Mouse (Mus musculus) naive thymus-derived CD4-positive, alpha-beta T cell, adult 2 months (primary cell): ENCODE data around the gene Pip4p1.
"Not testable (repeated sequence)": the region's sequence is repeated elsewhere in the genome, so short reads cannot be mapped to it uniquely, and the experiment has no call there.

Experiments
- DNase-seq: peaks from one replicate; pipeline ENCODE4 v3.0.0-alpha.2; 2011; ENCODE audit warnings: low read depth

The Pip4p1 gene

DNA sequence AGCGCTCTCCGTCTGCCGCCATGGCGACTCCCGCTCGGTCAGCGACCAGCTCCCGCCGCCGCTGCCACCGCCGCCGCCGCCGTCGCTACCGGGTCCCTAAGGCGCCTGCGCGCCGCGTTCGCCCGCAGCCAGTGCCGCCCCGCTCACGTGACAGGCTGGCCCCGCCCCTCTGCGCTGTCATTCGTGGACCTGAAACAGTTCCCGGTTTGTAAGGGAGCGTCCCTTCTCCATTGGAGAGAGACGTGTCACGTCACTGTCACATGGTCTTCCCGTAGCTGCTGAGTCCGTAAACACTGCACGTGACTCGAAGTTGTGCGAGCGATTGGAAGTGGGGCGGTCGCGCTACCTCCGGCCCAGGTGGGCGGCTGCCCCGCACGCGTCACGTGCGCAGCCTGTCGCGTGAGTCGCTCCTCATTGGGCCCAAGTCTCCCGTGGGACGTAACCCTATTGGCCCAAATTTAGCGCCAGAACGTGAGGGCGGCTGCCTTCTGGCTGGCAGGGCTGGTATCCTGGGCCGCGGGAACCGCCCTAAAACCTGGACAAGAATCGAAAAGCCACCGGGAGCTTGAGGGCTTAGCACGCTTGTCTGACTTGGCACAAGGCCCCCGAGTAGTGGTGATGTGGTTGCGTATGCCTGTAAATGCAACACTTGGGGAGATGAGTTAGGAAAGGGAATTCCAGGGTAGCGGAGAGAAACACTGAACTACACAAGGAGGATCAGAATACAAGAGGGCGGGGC, at the start of gene Pip4p1, which contains the start of gene Pnp:
Pip4p1 (minus strand) TSS at position 103 of the 739 bp plus-strand sequence.
Pnp (plus strand) TSS at position 329 of the 739 bp plus-strand sequence.
- DNase-seq = peak; percentile 99

DNA sequence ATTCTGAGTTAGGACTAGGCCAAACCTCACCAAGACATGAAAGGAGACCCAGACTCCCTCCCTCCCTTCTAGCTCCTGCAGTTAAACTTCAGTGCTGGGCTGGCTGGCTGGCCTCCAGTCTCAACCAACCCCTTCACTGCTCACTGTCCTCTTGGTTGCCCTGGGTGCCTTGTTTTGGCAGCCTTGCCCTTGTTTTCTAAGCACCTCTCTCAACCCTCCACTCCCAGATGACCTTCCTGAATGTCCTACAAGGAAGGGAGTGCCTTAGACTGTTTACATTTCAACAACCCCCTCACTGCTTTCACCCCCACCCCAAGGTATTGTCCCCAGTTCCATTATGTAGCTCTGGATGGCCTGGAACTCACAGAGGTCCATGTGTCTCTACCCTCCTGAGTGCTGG, 49.0 kb upstream of the Pip4p1 start:
- no peak for DNase-seq

DNA sequence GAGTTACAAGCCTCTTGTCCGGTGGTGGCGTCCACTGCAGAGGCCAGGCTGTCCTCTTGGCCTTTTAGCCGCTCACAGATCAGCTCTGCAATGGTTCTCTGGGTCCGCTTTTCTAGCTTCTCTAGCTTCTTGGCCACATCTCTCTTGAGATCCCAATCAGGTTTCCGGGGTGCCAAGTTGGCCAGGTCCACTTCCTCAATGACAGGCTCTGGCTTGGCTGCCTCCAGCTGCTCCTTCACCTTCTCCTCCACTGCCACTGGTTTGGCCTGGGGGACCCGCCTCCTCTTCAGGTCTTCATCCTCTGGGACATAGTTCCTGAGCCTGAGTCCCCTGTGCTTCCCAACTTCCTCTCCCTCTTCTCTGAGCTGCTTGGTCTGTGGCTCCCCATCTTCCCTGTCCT, 47.8 kb upstream of the Pip4p1 start:
- not testable (repeated sequence) for DNase-seq

DNA sequence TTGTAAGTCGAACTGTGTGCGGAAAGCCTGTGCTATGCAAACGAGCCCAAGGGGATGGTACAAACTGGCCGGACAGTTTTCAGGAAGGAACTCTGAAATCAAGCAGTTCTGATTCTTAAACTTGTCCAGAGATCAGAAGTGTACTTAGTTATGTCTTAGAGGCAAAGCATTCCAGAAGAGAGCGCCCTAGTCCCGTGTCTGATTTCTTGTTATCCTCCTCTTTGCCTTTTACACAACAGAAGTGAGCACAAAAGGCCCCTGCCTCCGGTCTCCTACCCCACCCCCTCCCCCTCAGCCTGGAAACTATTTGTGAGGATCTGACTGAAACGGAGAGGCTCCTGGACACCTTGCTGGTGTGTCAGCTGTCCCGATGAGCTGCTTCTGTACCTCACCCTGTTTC, 46.0 kb upstream of the Pip4p1 start:
- no peak for DNase-seq

DNA sequence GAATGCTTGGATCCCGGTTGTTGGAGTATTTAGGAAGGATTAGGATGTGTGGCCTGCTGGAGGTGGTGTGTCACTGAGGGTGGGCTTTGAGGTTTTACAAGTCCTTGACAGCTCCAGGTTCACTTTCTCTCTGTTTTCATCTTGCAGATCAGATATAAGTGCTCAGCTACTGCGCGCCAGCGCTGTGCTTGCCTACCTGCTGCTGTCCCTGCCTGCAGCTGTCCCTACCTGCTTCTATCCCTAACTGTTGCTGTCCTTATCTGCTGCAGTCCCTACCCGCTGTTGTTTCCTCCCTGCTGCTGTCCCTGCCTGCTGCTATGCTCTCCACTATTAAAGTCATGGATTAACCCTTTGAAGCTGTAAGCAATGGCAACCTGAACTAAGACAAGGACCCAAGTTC, 44.3 kb upstream of the Pip4p1 start:
- DNase-seq = no peak

DNA sequence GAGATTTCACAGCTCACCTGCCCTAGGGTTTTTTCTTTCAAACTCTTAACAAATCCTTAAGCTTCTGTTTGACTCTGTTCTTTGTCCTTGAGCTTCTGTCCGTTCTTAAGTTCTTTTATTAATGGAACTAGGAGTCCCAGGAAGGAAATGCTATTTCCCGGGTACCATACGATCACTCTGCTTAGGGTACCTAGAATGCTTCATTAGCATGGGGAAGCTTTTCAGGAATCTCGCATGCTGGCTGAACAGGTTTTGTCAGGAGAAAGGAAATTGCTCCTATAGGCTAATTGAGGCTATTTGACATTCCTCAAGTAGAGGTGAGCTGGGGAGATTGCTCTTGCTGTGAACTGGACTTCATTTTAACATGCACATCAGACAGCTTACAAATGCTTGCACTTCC, 43.0 kb upstream of the Pip4p1 start:
- DNase-seq = no peak

DNA sequence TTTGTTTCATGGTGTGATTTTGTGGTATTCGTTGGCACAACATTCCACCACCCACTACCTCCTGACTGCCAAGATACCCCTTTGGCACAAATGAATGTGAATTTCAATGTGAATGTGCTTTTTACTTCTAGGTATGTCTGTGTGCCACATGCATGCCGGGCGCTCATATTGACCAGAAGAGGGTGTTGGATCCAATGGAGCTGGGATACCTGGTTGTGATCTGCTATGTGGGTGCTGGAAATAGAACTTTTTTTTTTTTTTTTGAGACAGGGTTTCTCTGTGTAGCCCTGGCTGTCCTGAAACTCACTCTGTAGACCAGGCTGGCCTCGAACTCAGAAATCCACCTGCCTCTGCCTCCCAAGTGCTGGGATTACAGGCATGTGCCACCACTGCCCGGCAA, 42.4 kb upstream of the Pip4p1 start:
- DNase-seq = not testable (repeated sequence)

DNA sequence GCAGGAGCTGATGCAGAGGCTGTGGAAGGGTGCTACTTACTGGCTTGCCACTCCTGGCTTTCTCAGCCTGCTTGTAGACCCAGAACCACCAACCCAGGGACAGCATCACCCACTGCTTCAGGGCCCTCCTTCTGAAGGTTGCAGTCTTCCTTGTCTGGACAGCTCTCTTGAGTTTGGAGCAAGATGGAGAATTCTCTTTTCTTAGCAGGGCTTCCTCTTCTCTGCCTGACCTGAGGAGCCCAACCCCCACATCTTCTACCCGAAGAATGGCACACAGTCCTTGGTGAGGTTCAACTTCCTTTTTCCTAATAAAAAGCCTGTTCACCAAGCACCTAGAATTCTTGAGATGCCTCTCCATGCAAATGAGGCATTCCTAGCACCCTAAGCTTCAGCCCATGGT, 40.2 kb upstream of the Pip4p1 start:
- peak; percentile 32 for DNase-seq

DNA sequence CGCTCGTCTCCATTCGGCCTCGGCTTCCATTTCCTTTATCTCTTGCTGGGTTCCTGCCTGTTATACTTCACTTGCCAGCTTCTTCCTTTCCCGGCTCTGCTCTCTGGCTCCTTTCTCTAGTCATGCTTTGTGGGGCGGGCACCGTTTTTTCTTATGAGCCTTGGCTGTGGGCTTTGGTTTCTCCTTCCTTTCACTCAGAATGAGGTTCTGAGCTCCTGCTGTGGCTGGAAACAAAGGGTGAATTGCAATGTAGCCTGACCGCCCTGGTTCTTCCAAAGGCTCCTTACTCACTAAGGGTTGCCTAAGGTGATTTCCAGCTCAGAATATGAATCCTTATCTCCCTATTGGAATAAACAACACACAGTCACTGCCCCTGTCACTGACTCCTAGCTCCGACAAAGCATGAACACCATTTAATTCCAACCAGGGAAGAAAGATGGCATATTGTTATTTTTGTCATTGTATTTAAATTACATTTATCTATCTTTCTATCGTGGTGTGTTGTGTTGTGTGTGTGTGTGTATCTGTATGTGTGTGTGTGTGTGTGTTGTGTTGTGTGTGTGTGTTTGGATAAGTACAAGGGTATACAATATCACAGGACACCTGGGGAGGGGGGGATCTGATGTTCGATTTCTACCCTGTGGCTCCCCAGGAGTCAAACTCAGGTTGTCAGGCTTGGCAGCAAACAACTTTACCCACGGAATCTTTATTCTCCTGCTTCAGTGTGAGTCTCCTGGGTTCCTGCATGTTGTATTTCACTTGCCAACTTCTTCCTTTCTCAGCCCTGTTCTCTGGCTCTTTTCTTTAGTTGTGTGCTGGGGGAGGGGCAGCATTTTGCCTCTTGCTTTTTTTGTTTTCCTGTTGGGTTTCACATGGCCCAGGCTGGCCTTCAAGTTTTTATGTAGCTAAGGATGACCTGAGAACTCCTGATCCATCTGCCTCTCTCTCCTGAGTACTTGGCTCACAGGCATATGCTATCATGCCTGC, 39.2 kb upstream of the Pip4p1 start:
- peak; percentile 23 for DNase-seq

DNA sequence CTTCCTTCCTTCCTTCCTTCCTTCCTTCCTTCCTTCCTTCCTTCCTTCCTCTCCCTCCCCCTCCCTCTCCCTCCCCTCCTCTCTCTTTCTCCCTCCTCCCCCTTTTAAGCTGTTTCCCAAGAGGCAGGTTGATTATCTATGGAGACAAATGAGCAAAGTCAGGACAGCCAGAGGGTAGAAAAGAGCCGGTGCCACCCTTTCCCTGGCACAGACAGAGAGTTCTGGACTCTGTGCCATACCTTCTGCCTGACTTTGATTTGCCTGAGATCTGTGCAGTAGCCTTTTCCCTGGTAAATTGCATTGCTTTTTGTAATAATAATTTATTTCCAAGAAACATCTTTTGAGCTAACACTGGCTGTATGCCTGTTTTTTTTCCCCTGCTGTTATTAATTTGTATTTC, 38.4 kb upstream of the Pip4p1 start:
- no peak for DNase-seq

DNA sequence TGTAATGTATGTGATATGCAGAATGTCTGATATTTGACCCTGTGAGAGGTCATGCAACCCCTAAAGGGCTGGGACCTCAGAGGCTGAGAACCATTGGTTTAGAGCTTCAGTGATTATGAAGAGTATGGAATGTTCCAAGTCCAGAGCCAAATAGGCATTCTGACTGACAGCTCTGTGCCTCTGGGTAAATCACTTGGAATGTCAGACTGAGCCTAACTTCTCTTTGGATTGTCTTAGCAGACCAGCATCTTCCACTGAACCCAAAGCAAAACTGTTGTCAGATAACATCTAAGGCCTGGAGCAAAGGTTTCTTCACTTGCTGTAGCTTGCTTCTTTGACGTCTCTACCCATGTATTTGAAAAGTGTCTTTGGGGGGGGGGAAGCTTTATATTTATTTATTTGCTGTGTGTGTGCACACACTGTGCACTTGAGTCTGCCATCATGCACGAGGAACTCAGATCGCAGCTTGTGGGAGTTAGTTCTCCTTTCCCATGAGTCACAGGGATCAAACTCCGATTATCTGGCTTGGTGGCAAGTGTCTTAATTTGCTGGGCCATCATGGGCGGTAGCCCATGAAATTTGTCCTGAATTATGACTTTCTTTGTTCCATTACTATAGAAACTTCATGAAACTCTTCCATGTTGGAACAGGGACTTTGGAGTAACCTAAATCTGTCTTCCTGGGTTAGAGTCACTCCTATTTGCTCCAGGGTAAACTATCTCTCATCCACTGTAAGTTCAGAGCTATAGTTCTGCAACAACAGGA, 37.7 kb upstream of the Pip4p1 start:
- no peak for DNase-seq

DNA sequence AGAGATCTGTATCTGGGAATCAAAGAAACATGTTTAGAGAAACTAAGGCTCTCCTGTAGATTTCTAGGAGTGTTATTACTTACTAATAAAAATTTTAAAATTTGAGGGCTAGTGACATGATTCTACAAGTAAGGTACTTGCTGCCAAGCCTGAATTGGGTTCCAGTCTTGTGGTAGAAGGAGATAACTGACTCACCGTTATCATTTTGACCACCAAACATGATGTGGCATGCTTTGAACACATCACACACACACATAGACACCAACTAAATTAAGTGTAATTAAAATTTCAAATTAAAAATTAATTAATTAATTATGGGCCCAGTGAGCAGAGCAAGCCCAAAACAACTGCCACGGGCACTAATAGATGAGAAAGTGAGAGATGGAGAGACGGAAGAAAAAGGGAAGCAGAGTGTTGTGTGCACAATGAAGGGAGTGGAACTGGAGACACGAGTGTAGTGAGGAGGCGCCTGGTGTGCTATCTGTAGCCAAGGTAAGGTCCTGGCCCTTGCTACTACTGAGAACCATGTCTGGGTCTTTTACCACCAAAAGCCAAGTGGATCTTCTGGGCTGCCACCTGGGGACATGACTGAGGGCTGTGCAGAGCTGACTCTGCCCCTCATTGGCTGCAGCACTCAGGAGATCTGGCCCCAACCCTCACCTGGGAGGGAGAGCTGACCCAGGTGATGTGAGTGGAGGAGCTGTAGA, 27.8 kb upstream of the Pip4p1 start:
- DNase-seq = not testable (repeated sequence)

DNA sequence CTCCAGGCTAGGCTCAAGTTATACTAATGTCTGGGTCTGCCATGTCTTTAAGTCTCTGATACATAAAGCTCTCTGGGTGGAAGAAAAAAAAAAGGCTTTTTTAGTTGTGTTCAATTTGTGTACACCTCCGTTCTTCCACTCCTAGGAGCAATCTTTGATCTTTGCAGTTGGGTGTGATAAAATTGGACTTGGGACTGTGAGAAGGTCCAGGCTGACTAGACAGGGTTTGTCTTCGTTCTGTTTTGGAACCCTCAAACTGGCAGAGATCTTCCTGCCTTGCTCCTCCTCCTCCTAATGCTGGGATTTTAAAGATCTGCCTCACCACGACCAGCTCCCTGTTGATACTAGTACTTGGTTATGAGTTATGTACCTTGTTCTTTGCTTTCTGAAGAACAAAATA, 26.5 kb upstream of the Pip4p1 start:
- not testable (repeated sequence) for DNase-seq

DNA sequence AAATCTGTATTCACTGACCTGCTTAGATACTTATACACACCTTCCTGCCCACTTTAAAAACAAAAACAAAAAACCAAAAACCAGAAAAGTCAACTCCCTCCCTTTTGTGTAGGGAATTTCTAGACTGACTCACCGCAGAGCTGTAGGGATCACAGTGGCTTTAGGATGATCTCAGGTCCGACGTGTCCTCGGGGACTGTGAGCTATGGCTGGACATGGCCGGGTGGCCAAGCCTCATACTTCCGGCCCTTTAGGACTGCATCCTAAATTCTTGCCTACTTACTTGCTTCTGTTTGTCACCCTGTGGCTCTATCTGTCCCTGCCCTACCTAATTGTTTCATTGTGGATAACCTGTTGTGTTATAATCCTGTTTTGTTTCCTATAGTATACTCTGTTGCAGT, 26.1 kb upstream of the Pip4p1 start:
- DNase-seq = not testable (repeated sequence)

DNA sequence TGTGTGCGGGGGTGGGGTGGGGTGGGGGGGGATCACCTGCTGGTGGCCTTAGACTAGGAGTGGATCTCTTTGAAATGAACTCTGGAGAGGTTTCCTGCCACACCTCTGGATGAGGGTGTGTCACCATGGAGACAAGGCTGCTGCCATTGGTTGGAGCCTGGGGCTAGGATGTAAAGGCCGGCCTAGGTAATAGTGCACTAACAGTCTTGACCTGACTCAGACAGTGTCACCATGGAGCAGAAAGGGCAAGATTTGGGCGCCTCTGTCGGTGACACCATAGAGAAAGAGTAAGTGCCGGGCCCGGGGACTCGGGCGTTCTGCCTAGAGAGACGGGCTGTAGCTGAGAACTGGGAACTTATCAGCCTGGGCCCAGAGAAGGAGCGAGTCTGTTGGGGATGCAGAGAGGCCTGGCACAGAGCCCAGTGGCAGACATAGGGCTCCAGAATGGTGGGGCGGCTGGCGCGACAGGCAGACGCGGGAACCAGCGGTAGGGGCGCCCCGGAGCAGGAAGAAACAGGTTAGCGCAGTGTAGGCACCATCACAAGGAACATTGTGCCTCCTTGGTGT, 25.4 kb upstream of the Pip4p1 start, which contains the start of gene Pnp2:
Pnp2 (plus strand) TSS at position 51 of the 567 bp plus-strand sequence.
- DNase-seq = peak; percentile 48

DNA sequence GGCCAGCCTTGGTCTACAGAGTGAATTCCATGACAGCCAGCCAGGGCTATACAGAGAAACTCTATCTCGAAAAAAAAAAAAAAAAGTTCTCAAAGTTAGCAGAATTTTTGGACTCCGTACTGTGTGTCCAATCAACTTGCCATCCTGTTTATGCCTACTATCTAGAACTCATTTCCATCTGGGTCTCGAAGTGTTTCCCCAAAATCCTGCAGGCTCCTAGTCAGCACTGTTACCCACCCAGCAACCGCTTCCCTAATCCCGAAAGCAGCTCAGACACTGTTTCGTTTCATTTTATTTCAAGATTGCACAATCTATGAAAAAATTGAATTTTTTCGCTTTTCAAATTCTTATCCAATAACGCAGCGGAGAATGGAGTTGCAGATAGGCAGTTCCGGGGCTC, 24.8 kb upstream of the Pip4p1 start:
- DNase-seq = no peak

DNA sequence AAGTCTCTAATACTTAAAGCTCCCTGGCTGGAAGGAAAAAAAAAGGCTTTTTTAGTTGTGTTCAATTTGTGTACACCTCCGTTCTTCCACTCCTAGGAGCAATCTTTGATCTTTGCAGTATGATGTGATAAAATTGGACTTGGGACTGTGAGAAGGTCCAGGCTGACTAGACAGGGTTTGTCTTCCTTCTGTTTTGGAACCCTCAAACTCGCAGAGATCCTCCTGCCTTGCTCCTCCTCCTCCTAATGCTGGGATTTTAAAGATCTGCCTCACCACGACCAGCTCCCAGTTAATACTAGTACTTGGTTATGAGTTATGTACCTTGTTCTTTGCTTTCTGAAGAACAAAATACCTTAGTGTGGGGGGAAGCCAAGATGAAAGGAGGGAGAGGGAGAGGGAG, 14.9 kb upstream of the Pip4p1 start:
- not testable (repeated sequence) for DNase-seq

DNA sequence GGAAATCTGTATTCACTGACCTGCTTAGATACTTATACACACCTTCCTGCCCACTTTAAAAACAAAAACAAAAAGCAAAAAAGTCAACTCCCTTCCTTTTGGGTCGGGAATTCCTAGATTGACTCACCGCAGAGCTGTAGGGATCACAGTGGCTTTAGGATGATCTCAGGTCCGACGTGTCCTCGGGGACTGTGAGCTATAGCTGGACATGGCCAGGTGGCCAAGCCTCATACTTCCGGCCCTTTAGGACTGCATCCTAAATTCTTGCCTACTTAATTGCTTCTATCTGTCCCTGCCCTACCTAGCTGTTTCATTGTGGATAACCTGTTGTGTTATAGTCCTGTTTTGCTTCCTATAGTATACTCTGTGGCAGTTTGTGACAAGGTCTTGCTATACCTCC, 14.4 kb upstream of the Pip4p1 start:
- not testable (repeated sequence) for DNase-seq

DNA sequence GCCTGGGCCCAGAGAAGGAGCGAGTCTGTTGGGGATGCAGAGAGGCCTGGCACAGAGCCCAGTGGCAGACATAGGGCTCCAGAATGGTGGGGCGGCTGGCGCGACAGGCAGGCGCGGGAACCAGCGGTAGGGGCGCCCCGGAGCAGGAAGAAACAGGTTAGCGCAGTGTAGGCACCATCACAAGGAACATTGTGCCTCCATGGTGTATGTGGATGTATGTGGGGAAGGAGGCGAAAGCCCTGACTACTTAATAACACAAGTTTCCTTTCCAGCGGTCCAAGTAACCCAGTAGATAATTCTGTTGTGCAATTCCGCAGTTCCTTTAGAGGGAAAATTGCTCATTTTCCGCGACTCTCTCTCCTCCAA, 14.0 kb upstream of the Pip4p1 start:
- DNase-seq = not testable (repeated sequence)

DNA sequence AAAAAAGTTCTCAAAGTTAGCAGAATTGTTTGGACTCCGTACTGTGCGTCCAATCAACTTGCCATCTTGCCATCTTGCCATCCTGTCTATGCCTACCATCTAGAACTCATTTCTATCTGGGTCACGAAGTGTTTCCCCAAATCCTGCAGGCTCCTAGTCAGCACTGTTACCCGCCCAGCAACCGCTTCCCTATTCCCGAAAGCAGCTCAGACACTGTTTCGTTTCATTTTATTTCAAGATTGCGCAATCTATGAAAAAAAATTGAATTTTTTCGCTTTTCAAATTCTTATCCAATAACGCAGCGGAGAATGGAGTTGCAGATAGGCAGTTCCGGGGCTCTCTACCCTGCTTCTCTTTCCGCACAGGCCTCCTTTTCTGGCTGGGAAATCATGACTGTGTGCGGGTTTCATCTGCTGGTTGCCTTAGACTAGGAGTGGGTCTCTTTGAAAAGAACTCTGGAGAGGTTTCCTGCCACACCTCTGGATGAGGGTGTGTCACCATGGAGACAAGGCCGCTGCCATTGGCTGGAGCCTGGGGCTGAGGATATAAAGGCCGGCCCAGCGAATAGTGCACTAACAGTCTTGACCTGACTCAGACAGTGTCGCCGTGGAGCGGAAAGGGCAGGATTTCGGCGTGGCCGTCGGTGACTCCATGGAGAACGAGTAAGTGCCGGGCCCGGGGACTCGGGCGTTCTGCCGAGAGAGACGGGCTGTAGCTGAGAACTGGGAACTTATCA, 13.4 kb upstream of the Pip4p1 start, which contains the start of gene Gm49342:
Gm49342 (plus strand) TSS at position 586 of the 736 bp plus-strand sequence.
- DNase-seq = peak; percentile 89
